Mouse (Mus musculus) heart, postnatal 10 days (tissue): ENCODE measurements around the gene Exoc3l4. TPM values are rescaled to one million over a fixed set of nuclear protein-coding genes. Genes with fewer than 3 reads are reported as not detected.

Experiments
- total RNA-seq, 2 experiments: library from RNA; stranded (reverse); gene quantifications; 2 replicates each; pipeline ENCODE4 v1.2.3; 2021

The Exoc3l4 gene
- total RNA-seq, 2 experiments from 2014 or later, result 5.3 to 8.3 TPM

Other genes starting within 250 kb of the Exoc3l4 start
- gene 4930595D18Rik, start 232.5 kb upstream of the Exoc3l4 start, total RNA-seq, result not detected
- gene Amn, start 145.9 kb upstream of the Exoc3l4 start, total RNA-seq, result not detected
- gene Cdc42bpb, start 39.3 kb upstream of the Exoc3l4 start, total RNA-seq, result 100 to 1,000 TPM in 1 of 2 experiments, 10 to 100 TPM in 1; 96.4 to 106 TPM
- gene Lbhd2, start 10.2 kb upstream of the Exoc3l4 start, total RNA-seq, result not detected
- gene Tnfaip2, start 25.5 kb downstream of the Exoc3l4 start, total RNA-seq, result 10 to 100 TPM; 28.9 to 41.2 TPM
- 1 to 10 TPM; 2.2 to 2.4 TPM for gene Gm266, start 68.8 kb downstream of the Exoc3l4 start, total RNA-seq
- 100 to 1,000 TPM; 196 to 199 TPM for gene Eif5, start 121.0 kb downstream of the Exoc3l4 start, total RNA-seq
- 10 to 100 TPM; 71.0 to 71.7 TPM for gene Mark3, start 157.5 kb downstream of the Exoc3l4 start, total RNA-seq